Mouse (Mus musculus) stomach, postnatal 0 days (tissue): Measurements from ENCODE around the gene Smcr8. TPM values are rescaled to one million over a fixed set of nuclear protein-coding genes. Genes with fewer than 3 reads are reported as not detected.

Experiments used
- ATAC-seq: fragments of 200-750 bp; cut with Nextera tagmentation; 2 replicates; pipeline ENCODE4 v1.8.0; 2017; ENCODE audit not compliant: low FRiP score, low TSS enrichment
- DNase-seq: peaks from one replicate; pipeline ENCODE4 v3.0.0-alpha.2; 2016; ENCODE audit warnings: low spot score
- H3K27ac ChIP-seq: fragments of 300-500 bp; sonication (generic); replicated peaks from 2 replicates; pipeline ENCODE4 v1.5.1; 2014; ENCODE audit warnings: mild to moderate bottlenecking, control low read depth
- H3K27me3 ChIP-seq: fragments of 300-500 bp; sonication (generic); 2 replicates; pipeline ENCODE4 v1.6.1; 2014; ENCODE audit warnings: low read length; ENCODE audit not compliant: control insufficient read depth, insufficient read depth
- H3K36me3 ChIP-seq: fragments of 300-500 bp; sonication (generic); 2 replicates; pipeline ENCODE4 v1.6.1; 2014; ENCODE audit warnings: low read length, mixed read lengths; ENCODE audit not compliant: control insufficient read depth, insufficient read depth
- H3K4me1 ChIP-seq: fragments of 300-500 bp; sonication (generic); replicated peaks from 2 replicates; pipeline ENCODE4 v1.6.1; 2014; ENCODE audit warnings: antibody characterized with exemption; ENCODE audit not compliant: control insufficient read depth, insufficient read depth
- H3K4me2 ChIP-seq: fragments of 300-500 bp; sonication (generic); replicated peaks from 2 replicates; pipeline ENCODE4 v1.6.1; 2014; ENCODE audit warnings: low read depth, mild to moderate bottlenecking, control low read depth, moderate library complexity
- H3K4me3 ChIP-seq: fragments of 300-500 bp; sonication (generic); 2 replicates; pipeline ENCODE4 v1.5.1; 2014; ENCODE audit warnings: low read depth, low read length, control low read depth
- H3K9ac ChIP-seq: fragments of 300-500 bp; sonication (generic); 2 replicates; pipeline ENCODE4 v1.6.1; 2014; ENCODE audit warnings: mild to moderate bottlenecking, low read length, control low read depth, mixed read lengths
- H3K9me3 ChIP-seq: fragments of 300-500 bp; sonication (generic); 2 replicates; pipeline ENCODE4 v1.6.1; 2016; ENCODE audit warnings: low read length; ENCODE audit not compliant: control insufficient read depth
- CTCF ChIP-seq: IDR thresholded peaks from 2 replicates; pipeline ENCODE4 v1.5.1; 2016; ENCODE audit warnings: antibody characterized with exemption, low read depth, mild to moderate bottlenecking, moderate library complexity
- EP300 ChIP-seq: optimal IDR thresholded peaks from 2 replicates; pipeline ENCODE3; 2016; ENCODE audit warnings: antibody characterized with exemption
- WGBS: fragments of 180-500 bp; shearing (Covaris S2); extraction: QIAGEN DNeasy Blood & Tissue Kit; methylation state at CpG from one replicate; pipeline ENCODE4 v1.1.7; 2014; 5-methylcytosine and 5-hydroxymethylcytosine counted together
- polyA plus RNA-seq: library from polyadenylated mRNA; unstranded; fragments of >200 nt; fragmentation: Nextera tagmentation; extraction: Ambion mirVana; gene quantifications from 2 replicates; pipeline ENCODE4 v1.2.1, GENCODE M21; 2015

Gene Smcr8
- polyA plus RNA-seq, 1 experiment from 2014 or later, result 1.7 TPM

DNA sequence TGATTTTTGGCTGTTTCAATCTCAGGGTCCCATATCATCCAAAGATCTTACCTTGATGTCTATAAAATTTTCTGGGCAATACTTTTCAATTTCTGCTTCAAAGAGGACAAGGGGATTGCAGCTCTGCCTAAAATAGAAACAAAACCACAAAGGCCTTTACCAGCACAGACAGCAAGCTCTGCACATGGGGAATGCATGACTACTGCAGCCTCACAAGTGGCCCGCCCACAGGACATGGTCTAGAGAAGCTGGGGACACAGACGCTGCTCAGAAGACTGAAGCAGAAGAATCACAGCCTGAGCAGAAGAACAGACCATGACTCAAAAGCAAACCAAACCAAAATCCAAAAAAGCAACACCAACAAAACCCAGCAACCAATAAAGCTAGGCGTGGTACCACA is 15.6 kb upstream of the Smcr8 start:
- ATAC-seq, result no peak
- H3K27ac ChIP-seq, result no peak overlapping the region
- DNase-seq, result no peak
- WGBS, result 88% methylated on average over 3 of the region's 3 CpGs
- no peak overlapping the region for H3K9ac ChIP-seq
- TF ChIP-seq CTCF (no peak), EP300 (no peak)
- H3K9me3 ChIP-seq, result no peaks in the 10 kb centered on the region
- no peaks in the 10 kb centered on the region for H3K27me3 ChIP-seq
- no peaks in the 10 kb centered on the region for H3K4me1 ChIP-seq
- H3K4me2 ChIP-seq, result no peak overlapping the region
- peaks cover 5% of the 10 kb centered on the region; the same call in 1 of the 2 replicates for H3K36me3 ChIP-seq
- H3K4me3 ChIP-seq, result no peak overlapping the region

GRCm38 (mm10) chr11:60766969-60767368 is 10.4 kb upstream of the Smcr8 start:
- 77% methylated on average over 4 of the region's 4 CpGs for WGBS

DNA sequence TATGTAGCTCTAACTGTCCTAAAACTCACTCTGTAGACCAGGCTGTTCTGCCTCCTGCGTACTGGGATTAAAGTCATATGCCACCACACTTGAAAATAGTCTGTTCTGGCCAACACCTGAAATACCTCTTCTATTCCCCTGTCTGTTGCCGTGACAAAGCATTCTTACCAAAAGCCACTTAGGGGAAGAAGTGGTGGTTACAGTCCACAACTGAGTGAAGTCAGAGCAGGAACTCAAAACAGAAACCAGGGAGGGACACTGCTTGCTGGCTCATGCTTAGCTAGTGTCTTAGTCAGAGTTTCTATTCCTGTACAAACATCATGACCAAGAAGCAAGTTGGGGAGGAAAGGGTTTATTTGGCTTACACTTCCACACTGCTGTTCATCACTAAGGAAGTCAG is 8.0 kb upstream of the Smcr8 start:
- Histone ChIP-seq H3K4me3 (no peak overlapping the region), H3K9me3 (no peaks in the 10 kb centered on the region), H3K36me3 (no peaks in the 10 kb centered on the region), H3K27ac (no peak overlapping the region), H3K4me2 (no peak overlapping the region), H3K9ac (no peak overlapping the region), H3K4me1 (no peaks in the 10 kb centered on the region), H3K27me3 (no peaks in the 10 kb centered on the region)
- WGBS, result 68% methylated on average over 2 of the region's 2 CpGs
- no peak for DNase-seq
- TF ChIP-seq EP300 (no peak), CTCF (no peak)
- ATAC-seq, result peak; percentile 86

More at GRCm38 (mm10) chr11:60766969-60767368, 10.4 kb upstream of the Smcr8 start:
- H3K27ac ChIP-seq, result no peak overlapping the region
- TF ChIP-seq EP300, result no peak
- peak; percentile 48 for TF ChIP-seq CTCF
- H3K9ac ChIP-seq, result no peak overlapping the region
- ATAC-seq (no peak), DNase-seq (no peak)
- no peaks in the 10 kb centered on the region for H3K27me3 ChIP-seq
- H3K4me1 ChIP-seq, result no peaks in the 10 kb centered on the region
- no peak overlapping the region for H3K4me3 ChIP-seq
- no peak overlapping the region for H3K4me2 ChIP-seq
- H3K36me3 ChIP-seq, result no peaks in the 10 kb centered on the region; the same call in 1 of the 2 replicates
- no peaks in the 10 kb centered on the region for H3K9me3 ChIP-seq

- WGBS, result 86% methylated on average over 3 of the region's 3 CpGs
- no peaks in the 10 kb centered on the region for H3K36me3 ChIP-seq
- H3K27me3 ChIP-seq, result no peaks in the 10 kb centered on the region
- no peaks in the 10 kb centered on the region for H3K9me3 ChIP-seq
- H3K4me1 ChIP-seq, result 0 out of 2 replicates have a peak, but pooled peaks cover 2% of the 10 kb centered on the region
- ATAC-seq, result no peak
- no peak overlapping the region for H3K9ac ChIP-seq
- DNase-seq, result no peak
- H3K4me2 ChIP-seq, result no peak overlapping the region
- H3K27ac ChIP-seq, result no peak overlapping the region
- no peak overlapping the region for H3K4me3 ChIP-seq
- TF ChIP-seq CTCF, result no peak
These were observed 6.5 kb upstream of the Smcr8 start for GRCm38 (mm10) chr11:60770776-60771175.

DNA sequence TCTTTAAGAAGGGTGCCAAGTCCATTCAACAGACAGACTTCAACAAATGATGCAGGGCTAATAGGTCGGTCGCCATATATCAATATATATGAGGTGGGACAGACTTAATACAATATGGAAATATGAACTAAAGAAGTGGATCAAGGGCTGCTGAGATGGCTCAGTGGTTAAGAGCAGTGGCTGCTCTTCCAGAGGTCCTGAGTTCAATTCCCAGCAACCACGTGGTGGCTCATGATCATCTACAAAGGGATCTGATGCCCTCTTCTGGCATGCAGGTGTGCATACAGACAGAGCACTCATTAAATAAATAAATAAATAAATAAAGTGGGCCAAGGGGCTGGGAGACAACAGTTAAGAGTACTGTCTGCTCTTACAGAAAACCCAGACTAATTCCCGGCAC is 5.2 kb upstream of the Smcr8 start:
- ATAC-seq (no peak), DNase-seq (no peak)
- WGBS, result 86% methylated on average over 4 of the region's 4 CpGs
- Histone ChIP-seq H3K9me3 (no peaks in the 10 kb centered on the region), H3K9ac (no peak overlapping the region), H3K4me1 (0 out of 2 replicates have a peak, but pooled peaks cover 6% of the 10 kb centered on the region), H3K4me2 (no peak overlapping the region), H3K36me3 (no peaks in the 10 kb centered on the region), H3K4me3 (no peak overlapping the region), H3K27me3 (no peaks in the 10 kb centered on the region), H3K27ac (no peak overlapping the region)
- TF ChIP-seq EP300 (no peak), CTCF (peak; percentile 32)

- 88% methylated on average over 3 of the region's 3 CpGs for WGBS
- no peak overlapping the region for H3K27ac ChIP-seq
- peaks cover 6% of the 10 kb centered on the region; the same call in 1 of the 2 replicates for H3K4me1 ChIP-seq
- DNase-seq, result no peak
- H3K4me3 ChIP-seq, result no peak overlapping the region
- no peak overlapping the region for H3K4me2 ChIP-seq
- no peak for TF ChIP-seq CTCF
- no peaks in the 10 kb centered on the region for H3K9me3 ChIP-seq
- ATAC-seq, result no peak
- no peak overlapping the region for H3K9ac ChIP-seq
- no peaks in the 10 kb centered on the region for H3K36me3 ChIP-seq
- H3K27me3 ChIP-seq, result no peaks in the 10 kb centered on the region
These were observed 3.1 kb upstream of the Smcr8 start for GRCm38 (mm10) chr11:60774158-60774689.
